Mouse (Mus musculus) embryonic facial prominence, embryonic 10.5 days (tissue): ENCODE results near the gene Fndc3c1. TPM values are rescaled to one million over a fixed set of nuclear protein-coding genes. Genes with fewer than 3 reads are reported as not detected.
"Not testable (repeated sequence)": the region's sequence is repeated elsewhere in the genome, so short reads cannot be mapped to it uniquely, and the experiment has no call there.

Experiments used
- DNase-seq: peaks from one replicate; pipeline ENCODE4 v3.0.0-alpha.2; 2017; ENCODE audit warnings: low spot score
- H3K27ac ChIP-seq: fragments of 300-500 bp; sonication (generic); replicated peaks from 2 replicates; pipeline ENCODE4 v1.5.1; 2016; ENCODE audit warnings: mild to moderate bottlenecking
- H3K27me3 ChIP-seq: fragments of 300-500 bp; sonication (generic); replicated peaks from 2 replicates; pipeline ENCODE4 v1.6.1; 2016; ENCODE audit warnings: low read depth, mild to moderate bottlenecking; ENCODE audit not compliant: poor library complexity, severe bottlenecking
- H3K36me3 ChIP-seq: fragments of 300-500 bp; sonication (generic); replicated peaks from 2 replicates; pipeline ENCODE4 v1.6.1; 2016; ENCODE audit warnings: mild to moderate bottlenecking, moderate library complexity
- H3K4me1 ChIP-seq: fragments of 300-500 bp; sonication (generic); 2 replicates; pipeline ENCODE4 v1.6.1; 2016
- H3K4me3 ChIP-seq: fragments of 300-500 bp; sonication (generic); 2 replicates; pipeline ENCODE4 v1.5.1; 2016; ENCODE audit warnings: mild to moderate bottlenecking, moderate library complexity
- H3K9me3 ChIP-seq: fragments of 300-500 bp; sonication (generic); 2 replicates; pipeline ENCODE4 v1.6.1; 2016; ENCODE audit warnings: mild to moderate bottlenecking
- WGBS: fragments of 180-500 bp; shearing (Covaris S2); methylation state at CpG from one replicate; pipeline ENCODE4 v1.1.7; 2016; 5-methylcytosine and 5-hydroxymethylcytosine counted together
- microRNA-seq: library from miRNA; unstranded; fragments of <30 nt; microRNA quantifications from one replicate; pipeline ENCODE4, GENCODE M21; 2017
- polyA plus RNA-seq: library from polyadenylated mRNA; unstranded; fragments of >200 nt; fragmentation: Nextera tagmentation; extraction: Ambion mirVana; gene quantifications from 2 replicates; pipeline ENCODE4 v1.2.1, GENCODE M21; 2016

The Fndc3c1 gene
- polyA plus RNA-seq = 110 and 140 TPM in 2 replicates

DNA sequence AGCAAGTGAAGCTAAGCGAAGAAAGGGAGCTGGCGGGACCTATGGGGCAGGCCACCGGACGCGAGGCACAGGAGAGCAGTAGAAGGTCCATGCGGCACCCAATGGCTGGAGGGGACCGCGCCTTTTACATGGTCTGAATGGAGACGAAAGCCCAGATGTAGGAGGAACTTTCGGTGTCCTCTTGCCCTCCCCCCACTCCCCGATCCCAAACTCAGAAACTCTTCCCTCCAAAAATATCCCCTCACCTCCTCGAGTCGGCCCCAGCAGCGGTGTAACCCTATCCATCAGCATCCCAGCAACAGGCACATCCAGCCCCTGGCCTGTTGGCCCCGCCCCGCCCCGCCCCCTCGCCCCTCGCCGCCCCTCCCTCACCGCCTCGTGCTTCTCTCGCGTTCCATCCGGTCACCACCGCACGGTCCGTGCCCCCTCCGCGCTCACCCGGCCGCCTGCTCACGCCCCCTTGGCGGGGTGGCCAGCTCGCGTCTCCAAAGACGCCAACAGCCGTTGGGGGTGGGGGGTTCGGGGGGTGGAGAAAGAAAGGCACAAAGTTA is at the start of gene Fndc3c1:
Fndc3c1 (minus strand) TSS at position 301 of the 551 bp plus-strand sequence.
- Histone ChIP-seq H3K27ac (peak within 1 kb of the TSS; percentile 86), H3K4me1 (peaks cover 10% of the 10 kb centered on the region), H3K4me3 (peak within 1 kb of the TSS; percentile 60), H3K36me3 (no peaks in the 10 kb centered on the region), H3K27me3 (peaks cover 29% of the 10 kb centered on the region), H3K9me3 (no peaks in the 10 kb centered on the region)
- 19% methylated on average over 39 of the region's 39 CpGs for WGBS
- peak; percentile 88 for DNase-seq

- 25% methylated on average over 10 of the region's 10 CpGs for WGBS
- Histone ChIP-seq H3K4me1 (peaks cover 10% of the 10 kb centered on the region), H3K9me3 (no peaks in the 10 kb centered on the region), H3K27me3 (peaks cover 29% of the 10 kb centered on the region), H3K36me3 (no peaks in the 10 kb centered on the region), H3K27ac (peak overlapping the region; percentile 86), H3K4me3 (peak overlapping the region; percentile 60)
- DNase-seq = peak; percentile 13
Observed at GRCm38 (mm10) chrX:106486451-106486850, 1.2 kb upstream of the Fndc3c1 start.

GRCm38 (mm10) chrX:106485671-106486070 is 470 bp upstream of the Fndc3c1 start:
- H3K4me3 ChIP-seq = peak overlapping the region; percentile 60
- DNase-seq = no peak
- peaks cover 29% of the 10 kb centered on the region for H3K27me3 ChIP-seq
- peaks cover 10% of the 10 kb centered on the region for H3K4me1 ChIP-seq
- H3K36me3 ChIP-seq = no peaks in the 10 kb centered on the region
- no peaks in the 10 kb centered on the region for H3K9me3 ChIP-seq
- 12% methylated on average over 13 of the region's 13 CpGs for WGBS
- peak overlapping the region; percentile 86 for H3K27ac ChIP-seq

DNA sequence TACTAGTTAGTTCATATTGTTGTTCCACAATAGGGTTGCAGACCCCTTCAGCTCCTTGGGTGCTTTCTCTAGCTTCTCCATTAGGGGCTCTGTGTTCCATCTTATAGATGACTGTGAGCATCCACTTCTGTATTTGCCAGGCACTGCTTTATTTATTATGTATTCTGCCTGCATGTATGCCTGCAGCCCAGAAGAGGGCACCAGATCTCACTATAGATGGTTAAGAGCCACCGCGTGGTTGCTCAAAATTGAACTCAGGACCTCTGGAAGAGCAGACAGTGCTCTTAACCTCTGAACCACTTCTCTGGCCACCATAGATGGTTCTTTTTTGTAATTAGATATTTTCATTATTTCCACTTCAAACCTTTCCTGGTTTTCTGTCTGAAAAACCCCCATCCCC is 5.3 kb downstream of the Fndc3c1 start:
- not testable (repeated sequence) for H3K27ac ChIP-seq, H3K27me3 ChIP-seq, H3K36me3 ChIP-seq, H3K9me3 ChIP-seq, H3K4me1 ChIP-seq, DNase-seq, H3K4me3 ChIP-seq
- WGBS = 47% methylated on average over 2 of the region's 2 CpGs

DNA sequence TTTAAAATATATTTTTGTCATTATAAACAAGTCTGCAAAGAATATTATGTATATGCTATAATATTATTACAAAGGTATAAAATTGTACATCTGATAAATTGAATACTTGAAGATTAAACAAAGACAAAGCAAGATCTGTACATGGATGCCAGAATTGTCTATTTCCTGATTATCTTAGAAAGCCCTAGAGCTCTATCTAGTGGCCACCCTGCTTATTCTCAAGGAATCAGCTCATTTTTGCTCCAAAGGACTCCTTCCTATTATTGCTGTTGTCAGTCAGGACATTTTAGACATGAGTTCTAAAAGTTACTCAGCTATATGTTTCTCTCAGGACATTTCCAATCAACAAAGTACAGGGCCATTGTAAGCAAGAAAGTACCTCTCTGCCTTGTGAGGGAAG is 99.9 kb downstream of the Fndc3c1 start:
- Histone ChIP-seq H3K27ac (no peak overlapping the region), H3K4me3 (no peak overlapping the region), H3K36me3 (no peaks in the 10 kb centered on the region), H3K9me3 (no peaks in the 10 kb centered on the region), H3K4me1 (no peaks in the 10 kb centered on the region), H3K27me3 (no peaks in the 10 kb centered on the region)
- no peak for DNase-seq

DNA sequence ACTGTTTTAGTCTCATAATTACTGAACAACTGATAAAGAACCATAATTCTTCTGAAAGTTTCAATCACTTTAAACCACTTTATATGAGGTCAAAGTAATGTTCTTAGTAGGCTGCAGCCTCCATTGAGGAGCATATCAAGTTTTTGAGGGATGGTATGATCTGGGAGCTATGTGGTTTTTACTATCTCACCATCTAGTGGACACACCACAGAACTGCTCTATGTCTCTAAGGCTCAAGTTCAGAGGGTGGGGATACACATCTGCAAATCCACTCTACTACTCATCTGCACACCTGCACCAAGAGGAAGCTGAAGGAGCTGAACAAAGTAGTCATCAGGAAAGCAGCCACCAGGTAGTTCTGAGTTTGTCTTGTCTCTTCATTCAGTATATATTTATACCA is 104.6 kb downstream of the Fndc3c1 start:
- H3K27ac ChIP-seq = no peak overlapping the region
- no peaks in the 10 kb centered on the region for H3K4me1 ChIP-seq
- H3K4me3 ChIP-seq = no peak overlapping the region
- DNase-seq = no peak
- H3K9me3 ChIP-seq = no peaks in the 10 kb centered on the region
- no peaks in the 10 kb centered on the region for H3K27me3 ChIP-seq
- no peaks in the 10 kb centered on the region for H3K36me3 ChIP-seq

Small RNAs within 50 kb of the gene (microRNA-seq; reads per million reads assigned to microRNA genes)
- gene Gm27428 = not detected

Other genes starting within 250 kb of the Fndc3c1 start
- not detected in 2 replicates for gene Fnd3c2, start 230.0 kb downstream of the Fndc3c1 start, polyA plus RNA-seq
- 4.3 and 4.5 TPM in 2 replicates for gene Gm5127, start 97.8 kb upstream of the Fndc3c1 start, polyA plus RNA-seq
- gene Cysltr1, start 118.3 kb upstream of the Fndc3c1 start, polyA plus RNA-seq = 1.7 and 2.1 TPM in 2 replicates